In the genomic region with DNA sequence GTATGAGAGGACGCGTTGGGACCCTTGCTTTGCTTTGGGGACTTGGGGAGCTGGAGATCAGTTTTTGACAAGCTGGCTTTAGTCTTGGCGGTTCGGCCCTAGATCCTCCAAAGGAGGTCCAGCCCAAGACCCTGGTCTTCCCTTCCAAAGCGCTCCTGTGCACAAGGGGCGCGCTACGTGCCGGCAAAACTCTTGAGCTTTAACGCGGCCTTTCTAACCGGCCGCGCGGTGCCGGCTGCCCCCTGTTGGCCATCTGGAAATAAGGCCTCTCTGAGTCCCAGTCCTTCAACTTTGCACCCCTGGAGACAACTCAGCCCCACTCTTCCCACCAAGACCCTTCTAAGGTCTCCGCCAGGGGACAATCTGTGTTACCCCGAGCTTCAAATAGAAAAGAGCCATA, we compare ENCODE assay signal across 8 mouse cellular contexts. TPM values are rescaled to one million over a fixed set of nuclear protein-coding genes. Genes with fewer than 3 reads are reported as not detected.
A peak's percentile ranks its signal among the peaks of the same experiment; 100 is the strongest.
DNase-seq lines count a peak whose midpoint lies in the region; ATAC-seq and TF ChIP-seq lines count a peak whose summit lies in the region.

No protein-coding gene starts in this region.

- peak overlapping the region; percentile 80 for H3K4me2 ChIP-seq in intestine, postnatal 0 days (replicated peaks; ENCODE audit: low read depth)
- H3K4me2 ChIP-seq in limb, embryonic 14.5 days (replicated peaks; ENCODE audit: low read depth, low read length, severe bottlenecking), result peak overlapping the region; percentile 82
- peak overlapping the region; percentile 95 for H3K4me2 ChIP-seq in midbrain, embryonic 15.5 days
- peak overlapping the region; percentile 86 for H3K4me2 ChIP-seq in stomach, postnatal 0 days (replicated peaks; ENCODE audit: low read depth)

- WGBS in intestine, postnatal 0 days, result 1% methylated on average over 18 of the region's 18 CpGs
- under 1% methylated on average over 18 of the region's 18 CpGs for WGBS in limb, embryonic 14.5 days
- WGBS in midbrain, embryonic 15.5 days, result under 1% methylated on average over 18 of the region's 18 CpGs
- 2% methylated on average over 18 of the region's 18 CpGs for WGBS in stomach, postnatal 0 days

- H3K36me3 ChIP-seq in intestine, postnatal 0 days (ENCODE audit: control insufficient read depth, insufficient read depth), result no peaks in the 10 kb centered on the region
- H3K36me3 ChIP-seq in limb, embryonic 14.5 days (ENCODE audit: control insufficient read depth, insufficient read depth, low read length), result peaks cover 34% of the 10 kb centered on the region
- no peaks in the 10 kb centered on the region for H3K36me3 ChIP-seq in midbrain, embryonic 15.5 days (replicated peaks)
- no peaks in the 10 kb centered on the region for H3K36me3 ChIP-seq in stomach, postnatal 0 days (ENCODE audit: control insufficient read depth, insufficient read depth, low read length)

- H3K27me3 ChIP-seq in intestine, postnatal 0 days (replicated peaks; ENCODE audit: control insufficient read depth, insufficient read depth, low read length), result peaks cover 74% of the 10 kb centered on the region
- no peaks in the 10 kb centered on the region for H3K27me3 ChIP-seq in limb, embryonic 14.5 days (ENCODE audit: control insufficient read depth, insufficient read depth, low read length)
- H3K27me3 ChIP-seq in midbrain, embryonic 15.5 days (replicated peaks), result peaks cover 53% of the 10 kb centered on the region
- no peaks in the 10 kb centered on the region for H3K27me3 ChIP-seq in stomach, postnatal 0 days (ENCODE audit: control insufficient read depth, insufficient read depth, low read length)

- 0 out of 2 replicates have a peak, but pooled peaks cover 6% of the 10 kb centered on the region for H3K4me1 ChIP-seq in intestine, postnatal 0 days (replicated peaks; ENCODE audit: control insufficient read depth, insufficient read depth, low read length)
- H3K4me1 ChIP-seq in limb, embryonic 14.5 days (ENCODE audit: control insufficient read depth, insufficient read depth, low read length), result peaks cover 8% of the 10 kb centered on the region
- H3K4me1 ChIP-seq in midbrain, embryonic 15.5 days, result peaks cover 70% of the 10 kb centered on the region
- peaks cover 7% of the 10 kb centered on the region; the same call in 1 of the 2 replicates for H3K4me1 ChIP-seq in stomach, postnatal 0 days (replicated peaks; ENCODE audit: control insufficient read depth, insufficient read depth)

- TF ChIP-seq POLR2A in limb, embryonic 14.5 days (IDR thresholded peaks at IDR 0.05; ENCODE audit: borderline replicate concordance, extremely low read depth, insufficient read depth, insufficient read length), result no peak

- peak; percentile 25; the same call in 1 of the 2 replicates for ATAC-seq in intestine, postnatal 0 days
- ATAC-seq in limb, embryonic 14.5 days (ENCODE audit: low FRiP score, low read depth), result peak; percentile 17; the same call in 1 of the 2 replicates
- ATAC-seq in midbrain, embryonic 15.5 days (replicated peaks), result peak; percentile 19; the same call in 1 of the 2 replicates
- ATAC-seq in stomach, postnatal 0 days (ENCODE audit: low FRiP score, low TSS enrichment), result 0 out of 2 replicates have a peak, but pooled peaks have one; percentile 21

- H3K9me3 ChIP-seq in intestine, postnatal 0 days (ENCODE audit: control insufficient read depth), result no peaks in the 10 kb centered on the region
- no peaks in the 10 kb centered on the region for H3K9me3 ChIP-seq in limb, embryonic 14.5 days (ENCODE audit: control insufficient read depth, low read length)
- no peaks in the 10 kb centered on the region for H3K9me3 ChIP-seq in midbrain, embryonic 15.5 days
- no peaks in the 10 kb centered on the region for H3K9me3 ChIP-seq in stomach, postnatal 0 days (ENCODE audit: control insufficient read depth, low read length)

- H3K27ac ChIP-seq in intestine, postnatal 0 days (ENCODE audit: low read depth, low read length), result no peak overlapping the region
- peak overlapping the region; percentile 99 for H3K27ac ChIP-seq in limb, embryonic 14.5 days (replicated peaks; ENCODE audit: low read depth, low read length)
- H3K27ac ChIP-seq in midbrain, embryonic 15.5 days, result no peak overlapping the region
- H3K27ac ChIP-seq in stomach, postnatal 0 days (replicated peaks), result no peak overlapping the region

- H3K9ac ChIP-seq in intestine, postnatal 0 days (ENCODE audit: low read depth, low read length), result no peak overlapping the region
- peak overlapping the region; percentile 98 for H3K9ac ChIP-seq in limb, embryonic 14.5 days (ENCODE audit: low read depth, low read length, severe bottlenecking)
- H3K9ac ChIP-seq in midbrain, embryonic 15.5 days, result peak overlapping the region; percentile 21; the same call in 1 of the 2 replicates
- H3K9ac ChIP-seq in stomach, postnatal 0 days (ENCODE audit: low read length), result 0 out of 2 replicates have a peak overlapping the region, but pooled peaks have one; percentile 48

- TF ChIP-seq EP300 in stomach, postnatal 0 days (optimal IDR thresholded peaks at IDR 0.05), result no peak

- DNase-seq in adrenal gland, adult 8-10 months, result peak; percentile 58
- DNase-seq in embryo, embryonic 11 days, result peak; percentile 93
- DNase-seq in heart, adult 11 months, result peak; percentile 90
- peak; percentile 90 for DNase-seq in limb, embryonic 14.5 days (ENCODE audit: low spot score)
- peak; percentile 80 for DNase-seq in stomach, postnatal 0 days (ENCODE audit: low spot score)
- DNase-seq in T-cell, adult 2 months (ENCODE audit: low spot score), result no peak

- H3K4me3 ChIP-seq in intestine, postnatal 0 days (ENCODE audit: low read depth, low read length), result peak overlapping the region; percentile 62
- H3K4me3 ChIP-seq in limb, embryonic 14.5 days (replicated peaks; ENCODE audit: low read length), result peak overlapping the region; percentile 87
- peak overlapping the region; percentile 52 for H3K4me3 ChIP-seq in midbrain, embryonic 15.5 days
- peak overlapping the region; percentile 73 for H3K4me3 ChIP-seq in stomach, postnatal 0 days (ENCODE audit: low read depth, low read length)

- peak; percentile 95 for TF ChIP-seq CTCF in intestine, postnatal 0 days (IDR thresholded peaks at IDR 0.05; ENCODE audit: low read depth)
- peak; percentile 93 for TF ChIP-seq CTCF in stomach, postnatal 0 days (IDR thresholded peaks at IDR 0.05; ENCODE audit: low read depth)

RNA-seq across cellular contexts. Expression of a gene that starts 2.9 kb away (rescaled TPM):
- 10 to 100 TPM; 51.7 to 61.5 (median 56.7) TPM for total RNA-seq in adrenal gland, adult 8-10 months (2022)
- 11.6 and 12.0 TPM in 2 replicates for polyA plus RNA-seq in intestine, postnatal 0 days (2015; fragmentation: Nextera tagmentation; extraction: Ambion mirVana)
- 103 and 115 TPM in 2 replicates for polyA plus RNA-seq in limb, embryonic 14.5 days (2012; rRNA removed)
- polyA plus RNA-seq in limb, embryonic 14.5 days (2014; fragmentation: Nextera tagmentation; extraction: Ambion mirVana), result 108 and 131 TPM in 2 replicates
- polyA plus RNA-seq in midbrain, embryonic 15.5 days (2015; fragmentation: Nextera tagmentation; extraction: Ambion mirVana), result 13.6 and 15.4 TPM in 2 replicates
- 12.2 and 12.9 TPM in 2 replicates for polyA plus RNA-seq in stomach, postnatal 0 days (2015; fragmentation: Nextera tagmentation; extraction: Ambion mirVana)
